Mouse (Mus musculus): ENCODE data around the gene Sertad4.

The Sertad4 gene

DNA sequence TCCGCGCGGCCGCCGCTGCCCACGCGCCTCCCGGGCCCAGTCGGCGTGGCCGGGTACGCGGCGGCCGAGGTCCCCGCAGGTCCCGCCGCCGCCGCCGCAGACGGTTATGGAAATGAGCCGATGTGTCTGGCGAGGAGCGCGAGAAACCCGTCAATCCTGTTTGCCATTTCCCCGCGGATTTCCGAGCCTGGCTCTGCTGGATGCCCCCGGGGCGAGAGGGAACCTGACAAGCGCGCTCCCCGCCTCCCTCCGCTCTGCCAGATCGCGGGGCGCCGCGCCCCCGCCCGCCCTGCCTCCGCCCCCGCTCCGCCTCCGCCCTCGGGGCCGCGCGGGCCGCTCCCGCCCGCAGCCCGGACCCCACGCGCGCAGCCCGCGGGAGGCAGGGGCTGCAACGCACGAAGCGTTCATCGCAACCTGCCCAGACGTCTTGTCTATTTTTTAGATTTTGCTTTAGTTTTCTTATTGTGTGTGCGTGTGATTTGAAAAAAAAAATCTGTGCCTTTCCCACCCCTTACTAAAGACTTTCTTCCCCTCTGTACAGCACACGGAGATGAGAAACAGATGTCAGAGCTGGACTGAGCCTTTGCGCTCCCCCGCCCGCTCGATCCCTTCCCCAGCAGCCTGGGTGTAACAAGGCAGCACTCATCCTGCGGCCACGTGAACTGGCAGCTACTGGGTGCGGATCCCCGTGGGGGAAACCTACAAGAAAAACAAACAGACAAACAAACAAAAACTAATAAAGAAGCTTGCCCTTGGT, at the start of gene Sertad4:
Gene Sertad4 (minus strand): TSS at position 283 of the 757 bp plus-strand sequence.
- no peak for DNase-seq (ENCODE audit: low read depth, low spot score)

DNA sequence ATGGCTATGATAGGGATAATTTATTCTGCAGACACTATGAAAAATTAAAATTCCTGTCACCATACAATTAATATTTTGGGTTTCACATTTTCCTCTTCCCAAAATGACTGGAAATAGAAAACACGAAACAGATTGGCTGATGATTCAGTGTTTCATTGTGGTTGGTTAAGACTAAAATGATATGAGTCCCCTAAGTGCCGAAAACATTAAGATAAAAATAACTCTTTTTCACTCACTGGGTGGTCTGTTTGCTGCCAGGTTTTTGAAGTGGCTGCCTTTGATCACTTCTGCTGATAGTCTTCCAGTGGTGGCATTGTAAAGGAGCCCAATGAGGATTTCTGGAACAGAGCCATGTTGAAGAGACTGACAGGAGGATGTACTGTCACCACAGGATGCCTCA, 46.0 kb upstream of the Sertad4 start:
- DNase-seq (ENCODE audit: low read depth, low spot score) = no peak

DNA sequence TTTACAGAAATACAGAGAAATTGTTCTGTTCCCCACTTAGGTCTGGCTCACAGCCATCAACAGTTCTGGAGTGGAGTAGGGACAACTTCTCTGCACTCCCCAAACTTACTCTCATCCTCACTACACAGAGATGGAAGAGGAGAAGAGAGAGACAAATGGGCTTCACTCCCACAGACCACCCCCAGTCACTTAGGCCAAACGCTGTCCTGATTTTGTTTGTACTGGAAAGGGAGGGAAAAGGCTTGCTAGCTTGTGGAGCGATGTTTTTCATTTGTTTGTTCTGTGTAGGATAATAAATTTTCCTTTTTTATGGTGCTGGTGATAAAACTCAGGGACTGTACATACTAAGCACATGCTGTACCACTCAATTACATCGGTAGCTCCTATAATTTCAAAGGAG, 45.4 kb upstream of the Sertad4 start:
- DNase-seq (ENCODE audit: low read depth, low spot score) = no peak

DNA sequence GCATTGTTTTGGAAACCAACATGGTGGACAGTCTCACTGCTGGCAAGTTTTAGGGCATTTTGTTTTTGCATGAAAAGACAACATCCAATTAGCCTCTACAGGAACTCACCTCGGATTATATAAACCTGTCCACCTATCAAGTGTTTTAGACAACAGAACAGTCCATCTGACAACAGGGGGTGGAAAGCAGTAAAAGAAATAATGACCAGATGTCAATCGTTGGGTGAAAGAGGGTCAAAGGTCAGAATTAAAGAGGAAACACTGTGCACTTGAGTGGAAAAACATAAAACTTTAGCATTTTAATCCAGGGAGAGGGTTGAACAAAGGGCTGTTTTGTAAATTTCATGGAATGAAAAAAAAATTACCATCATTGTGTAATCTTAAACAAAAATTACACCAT, 43.2 kb upstream of the Sertad4 start:
- no peak for DNase-seq (ENCODE audit: low read depth, low spot score)

DNA sequence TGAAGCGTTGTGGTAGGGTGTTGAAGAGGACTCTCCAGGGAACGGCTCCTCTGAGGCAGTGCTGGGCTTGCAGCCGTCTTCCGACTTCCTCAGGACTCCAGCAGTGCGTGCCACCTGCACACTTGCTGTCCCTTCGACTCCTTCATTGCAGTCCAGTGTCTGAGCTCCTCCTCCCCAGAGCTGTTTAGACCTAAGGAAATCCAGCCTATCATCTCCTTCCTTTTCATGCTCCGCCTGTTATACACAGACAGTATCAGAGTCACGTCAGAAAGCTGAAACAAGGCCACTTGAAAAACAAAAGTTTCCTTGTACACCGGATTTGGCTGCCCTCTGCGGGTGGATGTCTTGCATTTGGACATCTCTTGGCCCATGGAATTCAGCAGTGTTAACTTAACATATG, 41.7 kb upstream of the Sertad4 start:
- no peak for DNase-seq (ENCODE audit: low read depth, low spot score)

DNA sequence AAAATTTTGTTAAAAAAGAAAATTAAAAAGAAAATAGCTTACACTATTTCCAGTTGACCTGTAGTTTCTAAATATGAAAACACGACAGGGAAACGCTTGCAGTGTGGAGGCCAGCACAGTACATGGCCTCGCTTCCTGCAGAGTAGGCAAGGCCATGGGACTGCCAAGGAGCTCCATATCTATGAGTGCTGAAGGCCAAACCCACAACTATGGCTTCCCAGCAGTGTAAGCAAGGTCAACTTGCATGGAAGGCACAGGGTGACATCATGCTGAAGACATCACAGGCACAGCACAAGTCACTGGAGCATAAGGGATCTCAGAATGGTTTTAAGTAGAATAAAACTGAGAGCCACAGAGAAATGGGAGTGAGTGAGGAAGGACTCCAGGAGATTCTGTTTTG, 40.5 kb upstream of the Sertad4 start:
- DNase-seq (ENCODE audit: low read depth, low spot score) = no peak

DNA sequence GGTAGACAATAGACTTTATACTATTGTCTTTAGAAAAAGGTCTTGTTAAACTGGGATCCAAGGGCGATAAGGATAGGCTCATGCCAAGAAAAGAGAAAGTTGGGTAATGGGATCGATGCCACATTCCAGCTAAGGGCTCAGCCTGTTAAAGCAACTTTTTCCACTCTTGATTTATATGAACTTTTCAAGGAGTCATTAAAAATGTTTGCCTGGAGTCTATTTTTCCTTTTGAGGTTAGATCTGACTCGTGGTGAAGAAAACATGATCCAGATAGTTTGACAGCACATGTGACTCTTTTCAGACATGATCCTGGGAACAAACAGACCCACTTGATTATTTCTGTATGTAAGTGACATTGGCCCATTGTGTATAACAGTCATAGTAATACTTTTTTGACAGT, 35.2 kb upstream of the Sertad4 start:
- no peak for DNase-seq (ENCODE audit: low read depth, low spot score)

DNA sequence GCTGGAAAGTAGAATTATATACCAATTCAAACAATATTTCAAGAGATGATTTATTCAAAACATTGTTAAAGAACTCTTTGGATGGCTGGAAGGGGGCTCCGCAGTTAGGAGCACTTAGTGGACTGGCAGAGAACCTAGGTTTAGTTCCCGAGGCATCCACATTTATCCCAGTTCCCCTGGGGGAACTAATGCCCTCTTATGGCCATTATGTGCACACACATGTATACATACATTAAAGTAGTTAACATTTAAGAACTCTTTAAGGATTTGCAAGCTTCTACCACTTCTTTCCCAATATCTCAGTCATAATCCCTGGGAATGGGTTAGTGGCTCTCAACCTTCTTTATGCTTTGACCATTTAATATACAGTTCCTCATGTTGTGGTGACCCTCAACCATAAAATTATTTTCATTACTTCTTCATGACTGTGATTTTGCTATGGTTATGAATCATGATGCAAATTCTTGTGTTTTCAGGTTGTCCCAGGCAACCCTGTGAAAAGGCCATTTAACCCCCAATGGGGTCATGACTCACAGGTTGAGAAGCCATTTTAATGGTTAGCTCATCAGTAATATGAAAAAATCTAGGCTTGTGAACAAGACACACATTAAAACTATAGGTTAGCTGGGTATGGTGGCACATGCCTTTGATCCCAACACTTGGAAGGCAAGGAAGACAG, 27.2 kb upstream of the Sertad4 start:
- DNase-seq (ENCODE audit: low read depth, low spot score) = no peak

DNA sequence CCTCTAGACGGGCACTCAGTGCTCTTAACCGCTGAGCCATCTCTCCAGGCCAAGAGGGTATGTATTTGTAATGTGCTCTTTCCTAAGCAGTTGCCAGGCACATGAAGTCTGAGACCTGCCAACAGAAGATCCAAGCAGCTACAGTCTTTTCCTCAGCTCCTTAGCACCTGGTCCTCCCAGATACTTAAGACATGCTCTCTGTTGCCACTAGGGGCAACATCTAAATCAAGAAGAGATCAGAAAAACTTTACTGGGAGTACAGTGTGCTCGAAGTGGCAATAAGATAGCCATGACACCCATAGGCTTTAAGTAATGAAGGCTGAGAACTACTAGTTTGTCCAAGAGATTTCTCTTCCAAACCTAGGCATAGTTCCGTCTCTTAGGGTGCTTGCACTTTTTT, 24.6 kb upstream of the Sertad4 start:
- no peak for DNase-seq (ENCODE audit: low read depth, low spot score)

DNA sequence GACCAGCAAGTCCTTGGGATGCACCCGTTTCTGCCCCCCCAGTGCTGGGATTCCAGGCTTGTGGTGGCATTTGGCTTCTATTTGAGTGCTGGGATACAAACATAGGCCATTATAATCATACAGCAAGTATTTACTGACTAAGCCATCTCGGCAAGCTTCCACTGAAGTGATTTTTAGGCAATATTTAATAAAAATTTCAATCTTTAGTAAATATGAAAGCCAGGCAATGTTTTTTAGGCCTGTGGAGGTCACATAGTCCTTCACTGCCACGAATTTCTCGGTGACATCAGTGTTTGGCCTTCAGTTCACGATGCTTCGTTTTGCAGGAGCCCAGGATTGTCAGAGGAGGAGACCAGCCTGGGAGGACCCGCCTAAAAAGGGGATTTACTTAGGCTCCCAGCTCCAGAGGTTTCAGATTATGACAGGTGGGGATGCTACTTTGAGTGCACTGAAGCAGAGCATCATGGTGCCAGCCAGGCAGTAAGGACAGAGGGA, 23.6 kb upstream of the Sertad4 start:
- DNase-seq (ENCODE audit: low read depth, low spot score) = no peak

DNA sequence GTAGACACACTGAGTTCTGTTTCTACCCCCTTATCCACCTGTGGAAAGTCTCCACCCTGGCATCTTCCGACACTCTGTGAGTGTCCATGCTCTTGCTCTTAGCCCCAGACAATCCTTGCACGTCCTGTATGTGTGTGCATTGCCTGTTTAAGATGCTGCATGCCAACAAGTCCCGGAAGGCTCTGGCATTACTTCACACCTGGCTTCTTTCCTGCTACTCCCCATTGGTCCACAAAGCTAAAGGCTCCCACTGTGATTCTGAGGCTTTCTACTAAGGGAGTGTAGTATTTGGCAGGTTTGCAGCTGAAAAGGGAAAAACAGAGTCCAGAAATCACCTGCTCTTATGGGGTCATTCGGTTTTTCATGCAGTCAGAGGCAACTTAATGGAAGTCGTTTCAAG, 17.3 kb upstream of the Sertad4 start:
- DNase-seq (ENCODE audit: low read depth, low spot score) = no peak

DNA sequence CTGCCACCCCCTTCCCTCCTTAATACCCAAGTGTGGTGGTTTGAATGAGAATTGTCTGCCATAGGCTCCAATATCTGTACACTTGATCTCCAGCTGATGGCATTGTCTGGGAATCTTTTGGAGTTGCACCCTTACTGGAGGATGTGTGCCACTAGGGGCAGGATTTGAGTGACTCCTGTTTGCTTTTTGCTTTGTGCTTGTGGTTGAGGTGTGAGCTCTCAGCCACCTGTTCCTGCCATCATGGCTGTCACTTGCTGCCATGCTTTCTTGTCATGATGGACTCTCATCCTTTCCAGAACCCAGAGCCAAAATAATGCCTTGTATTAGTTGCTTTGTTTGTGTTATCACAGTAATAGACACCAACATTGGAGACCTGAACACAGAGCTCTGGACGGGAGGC, 14.2 kb upstream of the Sertad4 start:
- DNase-seq (ENCODE audit: low read depth, low spot score) = no peak

DNA sequence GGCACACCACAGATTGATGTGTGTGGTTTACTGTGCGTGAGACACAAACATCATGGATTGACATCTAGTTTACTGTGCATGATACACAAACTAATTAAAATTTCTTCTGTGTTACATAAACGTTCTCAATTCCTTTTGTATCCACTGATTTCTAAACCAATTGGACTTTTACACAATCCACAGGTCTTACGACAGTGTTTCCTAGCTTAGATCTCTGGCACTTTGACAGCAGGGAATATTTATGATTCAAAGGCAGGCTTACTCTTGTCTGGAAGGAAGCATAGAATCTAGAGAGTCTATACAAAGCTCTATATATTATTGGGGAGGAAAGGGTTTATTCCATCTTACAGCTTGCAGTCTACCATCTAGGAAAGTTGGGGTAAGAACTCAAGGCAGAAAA, 8.9 kb upstream of the Sertad4 start:
- no peak for DNase-seq (ENCODE audit: low read depth, low spot score)

DNA sequence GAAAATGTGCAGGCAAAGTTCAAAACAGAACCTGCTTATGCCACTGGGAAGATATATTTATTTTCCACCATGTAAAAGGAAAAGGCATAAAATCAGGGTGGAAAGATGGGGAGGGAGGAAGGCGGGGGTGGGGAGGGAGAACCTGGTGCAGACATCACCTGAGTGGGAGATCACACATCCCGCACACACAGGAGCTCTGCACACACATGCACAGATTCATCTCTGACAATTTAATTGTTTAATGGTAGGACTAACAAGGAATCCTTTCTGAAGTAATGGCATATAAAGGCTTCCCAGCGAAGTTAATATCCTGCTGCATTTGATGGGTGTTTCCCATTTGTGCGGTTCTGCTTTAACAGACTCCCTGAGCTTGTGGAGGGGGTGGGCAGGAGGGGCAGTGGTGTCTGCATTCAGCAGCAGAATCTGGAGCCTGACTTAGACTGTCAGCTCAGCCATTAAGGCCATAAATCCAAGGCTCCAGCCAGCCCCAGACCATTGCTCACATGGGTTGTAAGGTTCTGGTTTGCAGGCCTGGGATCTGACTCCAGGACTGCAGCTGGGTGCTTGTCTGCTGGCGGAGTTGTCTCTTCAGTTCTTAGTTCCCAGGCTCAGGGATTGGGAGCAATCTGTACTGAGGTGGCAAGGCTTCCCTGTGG, 5.9 kb upstream of the Sertad4 start:
- DNase-seq (ENCODE audit: low read depth, low spot score) = no peak

DNA sequence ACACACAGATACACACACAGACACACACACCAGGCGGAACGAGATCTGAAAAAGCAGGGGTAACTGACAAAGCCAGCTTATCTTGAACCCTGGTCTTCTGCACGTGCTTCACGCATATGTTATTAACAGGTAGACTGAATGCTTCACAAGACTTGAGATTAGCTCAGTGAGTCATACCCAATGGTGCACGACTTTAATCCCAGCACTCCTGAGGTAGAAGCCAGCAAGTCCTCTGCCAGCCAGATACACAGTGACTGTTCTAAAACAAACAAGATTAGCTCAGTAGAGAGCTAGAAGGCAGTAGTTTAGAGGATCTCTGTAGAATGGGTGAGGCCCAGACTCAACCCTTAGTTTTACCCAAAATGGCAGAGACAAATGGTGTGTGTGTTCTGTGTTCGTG, 4.7 kb upstream of the Sertad4 start:
- no peak for DNase-seq (ENCODE audit: low read depth, low spot score)

DNA sequence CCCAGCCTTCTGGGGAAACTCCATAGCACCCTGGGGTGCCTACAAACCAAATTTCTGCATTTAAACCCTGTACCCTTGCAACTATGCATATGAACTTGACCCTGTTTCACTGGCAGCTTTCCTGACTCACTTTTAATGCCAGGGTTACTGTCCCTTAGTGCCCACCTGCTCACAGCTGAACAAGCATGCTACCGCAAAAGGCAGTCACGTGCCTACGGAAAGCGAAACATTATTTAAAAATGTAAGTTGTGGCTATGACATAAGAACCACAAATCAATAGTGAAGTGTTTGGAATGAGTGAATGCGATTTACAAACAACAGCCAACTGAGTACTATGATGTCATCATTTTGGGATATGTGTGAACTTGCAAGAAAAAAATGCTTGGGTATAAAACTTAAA, 2.0 kb upstream of the Sertad4 start:
- no peak for DNase-seq (ENCODE audit: low read depth, low spot score)

DNA sequence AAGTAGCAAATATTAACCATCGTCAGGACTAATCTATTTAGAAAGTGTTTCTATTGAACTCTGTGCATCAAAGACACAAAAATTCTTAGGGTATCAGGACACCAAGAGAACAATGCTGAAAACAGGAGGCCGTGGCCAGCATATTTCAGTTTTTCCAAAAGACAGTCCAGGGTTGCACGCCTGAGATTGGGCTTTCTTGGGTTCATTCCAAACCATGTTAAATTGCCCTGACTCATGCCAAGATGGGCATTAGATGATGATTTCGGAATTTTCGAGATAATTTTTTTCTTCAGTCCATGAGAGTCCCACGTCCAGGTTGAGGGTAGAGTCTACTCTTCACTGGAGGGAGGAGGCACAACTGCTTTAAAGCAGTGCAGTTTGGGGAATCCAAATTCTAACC, 1.4 kb upstream of the Sertad4 start:
- DNase-seq (ENCODE audit: low read depth, low spot score) = no peak

DNA sequence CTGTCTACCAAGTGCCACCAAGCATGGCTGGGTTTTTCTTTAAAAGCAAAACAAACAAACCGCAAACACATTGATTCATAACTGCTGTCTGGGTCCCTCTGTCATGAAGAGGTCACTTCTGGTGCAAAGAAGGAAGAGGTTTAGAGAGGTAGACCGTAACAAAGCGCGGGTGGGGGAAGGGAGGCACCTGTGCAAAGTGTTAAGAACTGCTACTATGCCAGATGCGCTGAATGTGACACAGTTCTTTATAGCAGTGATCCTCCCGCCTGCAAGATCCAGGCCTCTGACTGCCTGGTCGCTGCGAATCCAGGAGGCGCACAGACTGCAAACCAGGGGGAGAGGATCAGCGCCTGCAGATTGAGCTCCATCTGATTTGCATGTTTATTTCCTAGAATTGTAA, 855 bp upstream of the Sertad4 start:
- DNase-seq (ENCODE audit: low read depth, low spot score) = no peak

DNA sequence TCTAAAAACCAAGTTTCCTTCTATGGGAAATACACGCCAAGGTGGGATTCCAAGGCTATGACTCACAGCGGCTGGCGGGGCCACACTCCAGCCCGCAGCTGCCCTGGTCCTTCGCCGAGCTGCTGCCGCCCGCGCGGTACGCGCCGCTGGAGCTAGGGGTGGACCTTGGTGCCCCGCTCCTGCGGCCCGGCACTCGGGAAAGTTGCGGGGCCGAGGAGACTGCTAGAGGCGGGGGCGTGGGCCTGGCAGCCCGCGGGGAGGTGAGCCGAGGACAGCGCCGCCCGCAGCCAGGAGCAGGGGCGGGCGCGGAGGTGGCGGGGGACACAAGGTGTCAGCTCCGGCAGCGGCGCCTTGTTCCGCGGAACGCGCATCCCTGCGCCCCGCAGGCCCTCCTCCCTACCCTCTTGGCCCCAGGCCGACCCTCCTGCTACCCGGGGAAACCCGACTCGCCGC, 711 bp downstream of the Sertad4 start:
- no peak for DNase-seq (ENCODE audit: low read depth, low spot score)

DNA sequence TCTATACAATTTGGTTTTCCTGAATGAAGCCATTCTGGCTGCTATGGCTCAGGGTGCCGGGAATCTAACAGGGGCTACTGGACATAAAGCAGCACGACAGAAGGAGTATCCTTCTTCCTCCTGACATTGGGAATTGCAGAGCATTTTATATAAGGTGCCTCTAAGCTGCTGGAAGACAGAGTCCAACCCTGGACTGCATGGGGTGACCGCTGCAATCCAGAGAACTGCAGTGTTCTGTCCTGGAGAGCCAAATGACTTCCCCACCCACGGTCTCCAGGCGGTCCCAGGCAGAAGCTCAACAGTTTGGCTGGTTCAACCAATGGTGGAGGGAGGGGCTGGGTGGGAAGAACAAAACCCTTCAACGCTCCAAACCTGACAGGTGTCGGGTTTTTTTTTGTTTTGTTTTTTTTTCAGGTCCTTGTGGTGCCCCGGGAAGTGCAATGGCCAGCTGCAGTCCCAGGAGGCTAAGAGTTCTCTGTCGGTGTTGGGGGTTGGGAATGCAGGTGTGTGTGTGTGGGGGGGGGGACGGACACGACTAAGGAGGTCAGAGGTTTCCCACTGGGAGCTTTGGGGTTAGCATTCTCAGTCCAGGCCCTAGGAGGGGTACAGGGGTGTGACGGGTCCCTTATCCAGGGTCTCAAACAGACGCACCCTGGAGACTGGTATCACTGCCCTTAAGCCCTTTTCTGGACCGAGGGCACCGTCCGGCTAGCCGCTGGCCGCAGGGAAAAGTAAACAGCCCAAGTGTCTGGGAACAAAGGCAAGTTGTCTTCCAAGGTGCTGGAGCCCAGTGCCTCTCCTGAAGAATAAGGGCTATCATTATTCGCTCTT, 1.4 kb downstream of the Sertad4 start:
- no peak for DNase-seq (ENCODE audit: low read depth, low spot score)

DNA sequence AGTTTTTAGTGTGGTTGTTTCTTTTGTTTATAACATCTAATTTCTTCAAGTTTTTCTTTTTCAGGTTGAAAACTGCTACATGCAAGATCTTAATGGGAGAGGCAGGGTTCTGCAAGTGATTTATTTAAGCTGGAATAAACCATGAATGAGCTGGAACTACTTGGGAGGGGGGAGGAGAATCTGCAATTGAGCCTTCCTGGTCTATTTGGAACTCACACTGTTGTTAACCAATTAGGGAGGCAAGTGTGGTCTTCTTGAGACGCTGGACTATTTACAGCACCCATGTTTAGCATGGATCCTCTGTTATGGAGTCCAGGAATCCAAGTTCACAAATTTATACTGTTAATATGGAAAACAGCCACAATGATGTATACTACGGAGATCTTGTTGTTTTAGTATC, 2.1 kb downstream of the Sertad4 start:
- no peak for DNase-seq (ENCODE audit: low read depth, low spot score)

DNA sequence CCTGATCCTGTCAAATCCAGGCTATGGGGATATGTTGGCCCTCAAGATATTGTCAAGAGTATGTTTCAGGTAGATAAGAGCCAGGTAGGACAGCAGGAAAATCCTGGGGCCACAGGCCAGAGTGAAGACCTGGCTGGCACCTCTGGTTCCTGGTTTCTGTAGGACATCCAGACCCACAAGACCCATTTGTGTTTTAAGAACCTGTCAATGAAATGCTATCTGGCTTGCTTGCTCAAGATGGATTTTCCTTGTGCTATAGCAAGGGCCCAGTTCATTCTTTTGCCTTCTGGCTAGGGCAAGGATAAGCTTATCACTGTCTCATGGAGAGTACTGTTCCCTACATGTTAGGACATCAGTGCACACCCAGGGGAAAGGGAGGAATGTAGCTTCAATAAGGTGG, 3.5 kb downstream of the Sertad4 start:
- no peak for DNase-seq (ENCODE audit: low read depth, low spot score)

Measured in WW6 (cell line).